Mouse (Mus musculus) mammary gland, adult 2 months (tissue): Measurements from ENCODE around the gene Mettl27. TPM values are rescaled to one million over a fixed set of nuclear protein-coding genes. Genes with fewer than 3 reads are reported as not detected.

Experiments used
- polyA plus RNA-seq: library from polyadenylated mRNA; depleted of rRNA; stranded (reverse); fragments of >200 nt; gene quantifications from 2 replicates; pipeline ENCODE4 v1.2.3, GENCODE M21; 2012; ENCODE audit warnings: low replicate concordance; rRNA removed

The Mettl27 gene
- 27.0 and 37.6 TPM in 2 replicates for polyA plus RNA-seq

GRCm38 (mm10) chr5:134932179-134932902 lies at the start of gene Mettl27:
Gene Mettl27, plus strand, starts transcription at chr5:134932368.

GRCm38 (mm10) chr5:134906633-134907032 lies 25.5 kb upstream of the Mettl27 start, which contains the start of gene Tmem270:
Gene Tmem270, minus strand, starts transcription at chr5:134906733.

GRCm38 (mm10) chr5:134915311-134915710 lies 16.9 kb upstream of the Mettl27 start, which contains the start of gene Cldn13:
Gene Cldn13, minus strand, starts transcription at chr5:134915526.

GRCm38 (mm10) chr5:134946857-134947255 lies 14.7 kb downstream of the Mettl27 start, which contains the start of gene Cldn4:
Gene Cldn4, minus strand, starts transcription at chr5:134946934.

GRCm38 (mm10) chr5:134985633-134986297 lies 53.6 kb downstream of the Mettl27 start, which contains the start of gene Cldn3:
Gene Cldn3, plus strand, starts transcription at chr5:134986214.

Other genes with a start within 250 kb of the Mettl27 start
- gene Limk1, start 243.8 kb upstream of the Mettl27 start, polyA plus RNA-seq = 21.5 and 37.1 TPM in 2 replicates
- 129 and 229 TPM in 2 replicates for gene Eln, start 185.0 kb upstream of the Mettl27 start, polyA plus RNA-seq
- not detected in 2 replicates for gene Tmem270, start 25.6 kb upstream of the Mettl27 start, polyA plus RNA-seq
- gene Cldn13, start 16.8 kb upstream of the Mettl27 start, polyA plus RNA-seq = 0.47 and 0.62 TPM in 2 replicates
- gene Cldn4, start 14.6 kb downstream of the Mettl27 start, polyA plus RNA-seq = 113 and 188 TPM in 2 replicates
- 112 and 273 TPM in 2 replicates for gene Cldn3, start 53.8 kb downstream of the Mettl27 start, polyA plus RNA-seq
- 105 and 132 TPM in 2 replicates for gene Abhd11, start 76.8 kb downstream of the Mettl27 start, polyA plus RNA-seq
- gene Stx1a, start 91.1 kb downstream of the Mettl27 start, polyA plus RNA-seq = 13.5 and 18.0 TPM in 2 replicates
- gene Dnajc30, start 131.8 kb downstream of the Mettl27 start, polyA plus RNA-seq = 34.6 and 70.6 TPM in 2 replicates
- gene Bud23, start 132.6 kb downstream of the Mettl27 start, polyA plus RNA-seq = 48.1 and 60.4 TPM in 2 replicates
- 1.6 and 6.2 TPM in 2 replicates for gene Vps37d, start 145.9 kb downstream of the Mettl27 start, polyA plus RNA-seq
- gene Mlxipl, start 157.5 kb downstream of the Mettl27 start, polyA plus RNA-seq = 217 and 264 TPM in 2 replicates
- gene Tbl2, start 217.3 kb downstream of the Mettl27 start, polyA plus RNA-seq = 11.4 and 12.6 TPM in 2 replicates
- 36.2 and 42.7 TPM in 2 replicates for gene Bcl7b, start 235.9 kb downstream of the Mettl27 start, polyA plus RNA-seq